Mouse (Mus musculus): ENCODE data around the gene Fam3b. TPM values are rescaled to one million over a fixed set of nuclear protein-coding genes. Genes with fewer than 3 reads are reported as not detected.

Fam3b gene
- polyA plus RNA-seq, 1 experiment: 0.41 TPM

GRCm38 (mm10) chr16:97499450-97499849, 15.2 kb downstream of the Fam3b start:
- WGBS: 92% methylated on average over 7 of the region's 7 CpGs
- DNase-seq: no peak
- Histone ChIP-seq H3K4me1 (ENCODE audit: control insufficient read depth, insufficient read depth, low read length) (no peaks in the 10 kb centered on the region), H3K4me3 (replicated peaks; ENCODE audit: extremely low read depth, low read depth, low read length) (no peak overlapping the region)
- TF ChIP-seq POLR2A (IDR thresholded peaks at IDR 0.05; ENCODE audit: borderline replicate concordance, extremely low read depth, low read depth, low read length) (no peak), CTCF (IDR thresholded peaks at IDR 0.05; ENCODE audit: insufficient read depth, low read length) (no peak)

- WGBS: 89% methylated on average over 3 of the region's 3 CpGs
- Histone ChIP-seq H3K4me3 (replicated peaks; ENCODE audit: extremely low read depth, low read depth, low read length) (no peak overlapping the region), H3K4me1 (ENCODE audit: control insufficient read depth, insufficient read depth, low read length) (no peaks in the 10 kb centered on the region)
- DNase-seq: no peak
- no peak for TF ChIP-seq POLR2A (IDR thresholded peaks at IDR 0.05; ENCODE audit: borderline replicate concordance, extremely low read depth, low read depth, low read length)
- TF ChIP-seq CTCF (IDR thresholded peaks at IDR 0.05; ENCODE audit: insufficient read depth, low read length): no peak
These were observed 16.5 kb downstream of the Fam3b start for GRCm38 (mm10) chr16:97498139-97498538.

DNA sequence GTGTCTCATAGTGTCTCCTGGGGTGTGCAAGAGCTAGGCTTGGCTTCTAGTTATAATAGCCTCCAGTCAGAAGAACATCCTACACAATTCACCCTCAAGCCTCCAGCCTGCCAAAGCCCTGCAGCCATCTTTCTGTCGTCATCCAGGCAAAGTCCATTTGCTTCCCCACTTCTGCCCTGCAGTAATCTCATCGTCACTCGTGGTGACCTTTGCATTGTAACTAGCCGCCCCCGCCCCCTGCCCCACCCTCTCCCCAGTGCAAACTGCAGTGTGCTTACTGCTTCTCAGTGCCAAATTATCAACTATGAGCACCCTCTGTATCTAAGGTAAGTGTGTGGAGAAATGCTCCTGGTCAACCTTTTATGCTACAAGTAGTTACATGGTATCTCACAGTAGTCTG, 16.9 kb downstream of the Fam3b start:
- TF ChIP-seq CTCF (IDR thresholded peaks at IDR 0.05; ENCODE audit: insufficient read depth, low read length) (no peak), POLR2A (IDR thresholded peaks at IDR 0.05; ENCODE audit: borderline replicate concordance, extremely low read depth, low read depth, low read length) (no peak)
- DNase-seq: no peak
- 50% methylated on average over 5 of the region's 5 CpGs for WGBS
- Histone ChIP-seq H3K4me1 (ENCODE audit: control insufficient read depth, insufficient read depth, low read length) (no peaks in the 10 kb centered on the region), H3K4me3 (replicated peaks; ENCODE audit: extremely low read depth, low read depth, low read length) (no peak overlapping the region)

- Histone ChIP-seq H3K4me1 (ENCODE audit: control insufficient read depth, insufficient read depth, low read length) (no peaks in the 10 kb centered on the region), H3K4me3 (replicated peaks; ENCODE audit: extremely low read depth, low read depth, low read length) (no peak overlapping the region)
- TF ChIP-seq CTCF (IDR thresholded peaks at IDR 0.05; ENCODE audit: insufficient read depth, low read length) (no peak), POLR2A (IDR thresholded peaks at IDR 0.05; ENCODE audit: borderline replicate concordance, extremely low read depth, low read depth, low read length) (no peak)
- WGBS: 52% methylated on average over 3 of the region's 3 CpGs
- no peak for DNase-seq
These were observed 18.6 kb downstream of the Fam3b start for GRCm38 (mm10) chr16:97496026-97496425.

GRCm38 (mm10) chr16:97492369-97492768, 22.2 kb downstream of the Fam3b start:
- TF ChIP-seq POLR2A (IDR thresholded peaks at IDR 0.05; ENCODE audit: borderline replicate concordance, extremely low read depth, low read depth, low read length) (no peak), CTCF (IDR thresholded peaks at IDR 0.05; ENCODE audit: insufficient read depth, low read length) (no peak)
- Histone ChIP-seq H3K4me3 (replicated peaks; ENCODE audit: extremely low read depth, low read depth, low read length) (no peak overlapping the region), H3K4me1 (ENCODE audit: control insufficient read depth, insufficient read depth, low read length) (no peaks in the 10 kb centered on the region)
- no peak for DNase-seq
- 61% methylated on average over 1 of the region's 1 CpGs for WGBS

- Histone ChIP-seq H3K4me3 (replicated peaks; ENCODE audit: extremely low read depth, low read depth, low read length) (no peak overlapping the region), H3K4me1 (ENCODE audit: control insufficient read depth, insufficient read depth, low read length) (no peaks in the 10 kb centered on the region)
- no peak for DNase-seq
- TF ChIP-seq CTCF (IDR thresholded peaks at IDR 0.05; ENCODE audit: insufficient read depth, low read length) (no peak), POLR2A (IDR thresholded peaks at IDR 0.05; ENCODE audit: borderline replicate concordance, extremely low read depth, low read depth, low read length) (no peak)
- 32% methylated on average over 2 of the region's 2 CpGs for WGBS
These were observed 36.0 kb downstream of the Fam3b start for GRCm38 (mm10) chr16:97478655-97479054.

DNA sequence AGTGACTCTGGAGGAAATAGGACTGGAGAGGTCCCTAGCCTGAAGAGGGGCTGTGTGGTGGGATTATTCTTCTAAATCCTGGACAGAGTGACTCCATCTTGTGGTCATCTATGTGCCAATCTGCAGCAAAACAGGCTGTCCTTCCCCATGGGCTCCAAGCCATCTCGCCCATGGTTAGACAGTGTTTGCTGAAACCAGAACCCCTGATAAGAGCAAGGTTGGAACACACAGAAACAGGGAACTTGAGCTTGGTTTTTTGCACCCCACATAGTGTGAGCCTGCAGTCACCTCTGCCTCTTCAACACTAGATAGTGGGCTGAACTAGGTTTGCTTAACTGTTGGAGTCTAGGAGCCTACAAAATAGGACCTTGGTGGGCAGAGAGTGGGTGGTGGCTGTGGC, 38.1 kb downstream of the Fam3b start:
- 89% methylated on average over 1 of the region's 1 CpGs for WGBS
- H3K4me3 ChIP-seq (replicated peaks; ENCODE audit: extremely low read depth, low read depth, low read length): no peak overlapping the region
- H3K4me1 ChIP-seq (ENCODE audit: control insufficient read depth, insufficient read depth, low read length): no peaks in the 10 kb centered on the region
- TF ChIP-seq POLR2A (IDR thresholded peaks at IDR 0.05; ENCODE audit: borderline replicate concordance, extremely low read depth, low read depth, low read length) (no peak), CTCF (IDR thresholded peaks at IDR 0.05; ENCODE audit: insufficient read depth, low read length) (no peak)
- no peak for DNase-seq

DNA sequence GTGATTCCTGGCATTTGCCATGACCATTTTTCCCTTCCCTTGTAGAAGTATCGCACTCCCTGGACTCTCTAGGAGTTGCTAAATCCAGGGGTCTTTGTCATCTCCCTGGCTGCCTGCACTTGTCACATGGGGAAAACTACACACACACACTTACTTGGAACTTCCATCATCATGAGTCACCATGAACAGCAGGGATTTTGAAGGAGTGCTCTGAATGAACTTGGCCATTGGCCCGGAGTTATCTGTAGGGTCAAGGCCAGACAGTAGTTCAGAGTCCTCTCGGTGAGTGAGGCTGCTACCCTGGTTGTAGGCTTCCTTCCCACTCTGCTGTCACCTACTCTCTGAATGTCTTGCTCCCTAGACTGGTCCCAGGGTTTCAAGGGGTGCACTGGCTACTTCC, 39.0 kb downstream of the Fam3b start:
- TF ChIP-seq POLR2A (IDR thresholded peaks at IDR 0.05; ENCODE audit: borderline replicate concordance, extremely low read depth, low read depth, low read length) (no peak), CTCF (IDR thresholded peaks at IDR 0.05; ENCODE audit: insufficient read depth, low read length) (no peak)
- Histone ChIP-seq H3K4me3 (replicated peaks; ENCODE audit: extremely low read depth, low read depth, low read length) (no peak overlapping the region), H3K4me1 (ENCODE audit: control insufficient read depth, insufficient read depth, low read length) (no peaks in the 10 kb centered on the region; the same call in 1 of the 2 replicates)
- DNase-seq: no peak
- WGBS: 57% methylated on average over 3 of the region's 3 CpGs

DNA sequence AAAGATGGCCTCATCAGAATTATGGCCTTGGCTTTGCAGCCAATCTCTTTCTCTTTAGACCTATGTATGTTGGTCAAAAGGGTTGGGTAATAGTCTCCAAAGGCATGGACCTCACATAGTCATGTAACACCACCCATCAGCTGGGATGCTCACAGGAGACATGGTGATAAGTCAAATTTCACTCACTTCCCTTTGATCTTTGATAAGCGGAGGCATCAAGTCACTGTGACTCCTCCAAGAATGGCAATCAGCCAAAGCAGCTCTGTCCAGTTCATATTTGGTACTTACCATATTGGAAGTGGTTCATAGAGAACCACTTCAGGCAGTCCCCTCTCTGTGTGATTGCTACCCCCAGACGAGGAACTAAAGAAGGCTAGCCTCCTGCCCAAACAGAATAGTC, 39.9 kb downstream of the Fam3b start:
- H3K4me1 ChIP-seq (ENCODE audit: control insufficient read depth, insufficient read depth, low read length): peaks cover 2% of the 10 kb centered on the region; the same call in 1 of the 2 replicates
- DNase-seq: no peak
- TF ChIP-seq CTCF (IDR thresholded peaks at IDR 0.05; ENCODE audit: insufficient read depth, low read length): no peak
- TF ChIP-seq POLR2A (IDR thresholded peaks at IDR 0.05; ENCODE audit: borderline replicate concordance, extremely low read depth, low read depth, low read length): no peak
- no peak overlapping the region for H3K4me3 ChIP-seq (replicated peaks; ENCODE audit: extremely low read depth, low read depth, low read length)
- WGBS: 72% methylated on average over 2 of the region's 2 CpGs

- no peak overlapping the region for H3K4me3 ChIP-seq (replicated peaks; ENCODE audit: extremely low read depth, low read depth, low read length)
- DNase-seq: no peak
- H3K4me1 ChIP-seq (ENCODE audit: control insufficient read depth, insufficient read depth, low read length): peaks cover 2% of the 10 kb centered on the region; the same call in 1 of the 2 replicates
- 68% methylated on average over 4 of the region's 4 CpGs for WGBS
- TF ChIP-seq CTCF (IDR thresholded peaks at IDR 0.05; ENCODE audit: insufficient read depth, low read length): no peak
- TF ChIP-seq POLR2A (IDR thresholded peaks at IDR 0.05; ENCODE audit: borderline replicate concordance, extremely low read depth, low read depth, low read length): no peak
These were observed 46.4 kb downstream of the Fam3b start for GRCm38 (mm10) chr16:97467993-97468791.

Measured in lung, adult 2 months (tissue).